Mouse (Mus musculus) neural tube, embryonic 15.5 days (tissue): Measurements from ENCODE around the gene Agt. TPM values are rescaled to one million over a fixed set of nuclear protein-coding genes. Genes with fewer than 3 reads are reported as not detected.
A peak's percentile ranks its signal among the peaks of the same experiment; 100 is the strongest.

Experiments used
- ATAC-seq: fragments of 200-750 bp; cut with Nextera tagmentation; 2 replicates; pipeline ENCODE4 v1.8.0; 2017; ENCODE audit warnings: mild to moderate bottlenecking, moderate TSS enrichment, moderate library complexity; ENCODE audit not compliant: low FRiP score
- H3K27ac ChIP-seq: fragments of 300-500 bp; sonication (generic); replicated peaks from 2 replicates; pipeline ENCODE4 v1.5.1; 2015; ENCODE audit warnings: mild to moderate bottlenecking, inconsistent platforms
- H3K27me3 ChIP-seq: fragments of 300-500 bp; sonication (generic); replicated peaks from 2 replicates; pipeline ENCODE4 v1.6.1; 2015; ENCODE audit warnings: inconsistent platforms
- H3K36me3 ChIP-seq: fragments of 300-500 bp; sonication (generic); 2 replicates; pipeline ENCODE4 v1.6.1; 2015; ENCODE audit warnings: inconsistent platforms
- H3K4me1 ChIP-seq: fragments of 300-500 bp; sonication (generic); 2 replicates; pipeline ENCODE4 v1.6.1; 2015; ENCODE audit warnings: inconsistent platforms
- H3K4me2 ChIP-seq: fragments of 300-500 bp; sonication (generic); 2 replicates; pipeline ENCODE4 v1.6.1; 2015; ENCODE audit warnings: inconsistent platforms, mild to moderate bottlenecking, moderate library complexity
- H3K4me3 ChIP-seq: fragments of 300-500 bp; sonication (generic); replicated peaks from 2 replicates; pipeline ENCODE4 v1.5.1; 2015; ENCODE audit warnings: mild to moderate bottlenecking, inconsistent platforms
- H3K9ac ChIP-seq: fragments of 300-500 bp; sonication (generic); replicated peaks from 2 replicates; pipeline ENCODE4 v1.6.1; 2015; ENCODE audit warnings: mild to moderate bottlenecking, inconsistent platforms
- H3K9me3 ChIP-seq: fragments of 300-500 bp; sonication (generic); replicated peaks from 2 replicates; pipeline ENCODE4 v1.6.1; 2016; ENCODE audit warnings: inconsistent platforms
- WGBS: fragments of 180-500 bp; shearing (Covaris S2); methylation state at CpG from one replicate; pipeline ENCODE4 v1.1.7; 2015; ENCODE audit warnings: mixed read lengths; 5-methylcytosine and 5-hydroxymethylcytosine counted together
- polyA plus RNA-seq: library from polyadenylated mRNA; unstranded; fragments of >200 nt; fragmentation: Nextera tagmentation; extraction: Ambion mirVana; gene quantifications from 2 replicates; pipeline ENCODE4 v1.2.1, GENCODE M21; 2015

The Agt gene
- polyA plus RNA-seq, 1 experiment from 2014 or later = 1.8 TPM

GRCm38 (mm10) chr8:124575811-124576210 is 6.3 kb upstream of the Agt start, which contains the start of gene Capn9:
TSS of gene Capn9 (plus strand) at chr8:124576111.
- ATAC-seq = no peak
- WGBS = 93% methylated on average over 8 of the region's 8 CpGs

DNA sequence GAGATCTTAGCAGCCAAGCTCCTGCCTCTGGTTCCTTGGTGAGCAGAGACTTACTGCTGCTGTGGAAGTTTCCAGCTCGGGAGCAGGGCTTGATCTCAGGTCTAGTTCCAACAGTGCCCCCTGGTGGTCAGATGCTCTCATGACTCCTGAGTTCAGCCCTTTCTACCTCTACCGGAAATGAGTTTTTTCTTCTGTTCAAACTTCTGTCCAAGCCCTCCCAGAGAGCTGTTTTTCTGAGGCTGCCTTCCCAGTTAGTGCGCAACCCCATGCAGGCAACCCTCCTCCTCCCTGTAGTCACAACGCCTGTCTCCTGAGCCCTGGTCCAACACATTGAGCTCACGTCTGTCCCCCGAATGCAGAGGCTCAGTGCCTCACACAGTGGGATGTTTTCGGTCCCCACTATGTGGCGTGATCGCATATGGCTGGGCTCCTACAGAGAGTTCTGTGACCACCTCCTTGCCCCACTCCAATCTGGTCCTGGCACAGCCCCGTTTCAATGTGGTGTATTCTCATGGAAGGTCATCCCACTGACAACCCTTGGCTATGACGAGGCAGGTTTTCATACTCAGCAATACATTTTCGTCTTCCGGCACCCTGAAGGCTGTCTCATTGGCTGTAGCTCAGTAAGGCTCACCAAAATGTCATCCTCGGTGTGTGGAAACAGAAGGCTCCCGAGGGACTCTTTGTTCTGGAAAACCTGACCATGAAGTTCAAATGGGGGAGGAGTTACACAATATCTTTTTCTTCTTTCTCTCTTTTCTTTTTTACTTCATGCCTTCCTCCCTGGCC is 4.2 kb upstream of the Agt start:
- WGBS = 62% methylated on average over 15 of the region's 15 CpGs
- H3K36me3 ChIP-seq = no peaks in the 10 kb centered on the region
- peak; percentile 65 for ATAC-seq
- peaks cover 17% of the 10 kb centered on the region; the same call in 1 of the 2 replicates for H3K4me1 ChIP-seq
- no peaks in the 10 kb centered on the region for H3K9me3 ChIP-seq
- no peak overlapping the region; the same call in 1 of the 2 replicates for H3K27ac ChIP-seq
- no peak overlapping the region for H3K4me3 ChIP-seq
- no peaks in the 10 kb centered on the region for H3K27me3 ChIP-seq
- no peak overlapping the region for H3K4me2 ChIP-seq
- H3K9ac ChIP-seq = no peak overlapping the region

More at GRCm38 (mm10) chr8:124575811-124576210, 6.3 kb upstream of the Agt start, which contains the start of gene Capn9:
- no peaks in the 10 kb centered on the region for H3K36me3 ChIP-seq
- no peaks in the 10 kb centered on the region for H3K9me3 ChIP-seq
- no peaks in the 10 kb centered on the region for H3K27me3 ChIP-seq
- H3K4me2 ChIP-seq = no peak within 1 kb of the TSS
- H3K27ac ChIP-seq = no peak within 1 kb of the TSS
- no peak within 1 kb of the TSS for H3K9ac ChIP-seq
- no peak within 1 kb of the TSS for H3K4me3 ChIP-seq
- peaks cover 12% of the 10 kb centered on the region; the same call in 1 of the 2 replicates for H3K4me1 ChIP-seq

DNA sequence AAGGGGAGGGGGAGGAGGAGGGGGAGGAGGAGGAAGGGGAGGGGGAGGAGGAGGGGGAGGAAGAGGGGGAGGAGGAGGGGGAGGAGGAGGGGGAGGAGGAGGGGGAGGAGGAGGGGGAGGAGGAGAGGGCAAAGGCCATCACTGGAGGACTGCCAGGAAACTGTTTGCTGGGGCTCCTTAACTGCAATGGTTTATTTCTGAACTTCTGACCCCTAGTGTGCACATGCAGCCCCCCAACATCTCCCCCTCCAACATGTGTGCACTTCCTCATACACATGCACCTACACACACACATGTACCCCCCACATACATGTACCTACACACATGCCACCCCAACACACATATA is 2.9 kb upstream of the Agt start:
- Histone ChIP-seq H3K36me3 (no peaks in the 10 kb centered on the region), H3K27me3 (no peaks in the 10 kb centered on the region), H3K9ac (no peak overlapping the region), H3K27ac (no peak overlapping the region), H3K4me1 (peaks cover 17% of the 10 kb centered on the region; the same call in 1 of the 2 replicates), H3K9me3 (no peaks in the 10 kb centered on the region), H3K4me3 (no peak overlapping the region), H3K4me2 (no peak overlapping the region)
- no peak for ATAC-seq

GRCm38 (mm10) chr8:124571732-124572429 is 2.4 kb upstream of the Agt start:
- no peaks in the 10 kb centered on the region for H3K27me3 ChIP-seq
- no peak overlapping the region for H3K9ac ChIP-seq
- no peak for ATAC-seq
- H3K4me2 ChIP-seq = no peak overlapping the region
- H3K27ac ChIP-seq = peak overlapping the region; percentile 10; the same call in 1 of the 2 replicates
- H3K36me3 ChIP-seq = no peaks in the 10 kb centered on the region
- 67% methylated on average over 8 of the region's 8 CpGs for WGBS
- H3K4me3 ChIP-seq = no peak overlapping the region
- H3K9me3 ChIP-seq = no peaks in the 10 kb centered on the region
- peaks cover 17% of the 10 kb centered on the region; the same call in 1 of the 2 replicates for H3K4me1 ChIP-seq

GRCm38 (mm10) chr8:124569100-124569499 is 406 bp downstream of the Agt start:
- H3K9ac ChIP-seq = no peak overlapping the region
- 74% methylated on average over 2 of the region's 2 CpGs for WGBS
- no peak for ATAC-seq
- no peaks in the 10 kb centered on the region for H3K36me3 ChIP-seq
- H3K9me3 ChIP-seq = no peaks in the 10 kb centered on the region
- H3K4me2 ChIP-seq = no peak overlapping the region
- no peak overlapping the region for H3K4me3 ChIP-seq
- H3K27ac ChIP-seq = no peak overlapping the region
- no peaks in the 10 kb centered on the region for H3K27me3 ChIP-seq
- peaks cover 17% of the 10 kb centered on the region; the same call in 1 of the 2 replicates for H3K4me1 ChIP-seq

GRCm38 (mm10) chr8:124567584-124567983 is 1.9 kb downstream of the Agt start:
- Histone ChIP-seq H3K36me3 (no peaks in the 10 kb centered on the region), H3K4me2 (no peak overlapping the region), H3K4me3 (no peak overlapping the region), H3K9me3 (no peaks in the 10 kb centered on the region), H3K9ac (no peak overlapping the region), H3K4me1 (peaks cover 12% of the 10 kb centered on the region; the same call in 1 of the 2 replicates), H3K27ac (no peak overlapping the region), H3K27me3 (no peaks in the 10 kb centered on the region)
- ATAC-seq = no peak
- 86% methylated on average over 3 of the region's 3 CpGs for WGBS

GRCm38 (mm10) chr8:124567126-124567525 is 2.4 kb downstream of the Agt start:
- peaks cover 12% of the 10 kb centered on the region; the same call in 1 of the 2 replicates for H3K4me1 ChIP-seq
- no peaks in the 10 kb centered on the region for H3K27me3 ChIP-seq
- no peak overlapping the region for H3K27ac ChIP-seq
- H3K4me3 ChIP-seq = no peak overlapping the region
- no peaks in the 10 kb centered on the region for H3K9me3 ChIP-seq
- no peak overlapping the region for H3K4me2 ChIP-seq
- no peaks in the 10 kb centered on the region for H3K36me3 ChIP-seq
- no peak overlapping the region for H3K9ac ChIP-seq
- ATAC-seq = no peak
- 86% methylated on average over 6 of the region's 6 CpGs for WGBS

GRCm38 (mm10) chr8:124557476-124557875 is 12.0 kb downstream of the Agt start:
- Histone ChIP-seq H3K4me2 (no peak overlapping the region), H3K4me1 (peaks cover 14% of the 10 kb centered on the region), H3K9me3 (no peaks in the 10 kb centered on the region), H3K36me3 (peaks cover 5% of the 10 kb centered on the region), H3K9ac (no peak overlapping the region), H3K4me3 (no peak overlapping the region), H3K27ac (peak overlapping the region; percentile 67; the same call in 1 of the 2 replicates), H3K27me3 (no peaks in the 10 kb centered on the region)
- 76% methylated on average over 5 of the region's 5 CpGs for WGBS
- no peak for ATAC-seq

DNA sequence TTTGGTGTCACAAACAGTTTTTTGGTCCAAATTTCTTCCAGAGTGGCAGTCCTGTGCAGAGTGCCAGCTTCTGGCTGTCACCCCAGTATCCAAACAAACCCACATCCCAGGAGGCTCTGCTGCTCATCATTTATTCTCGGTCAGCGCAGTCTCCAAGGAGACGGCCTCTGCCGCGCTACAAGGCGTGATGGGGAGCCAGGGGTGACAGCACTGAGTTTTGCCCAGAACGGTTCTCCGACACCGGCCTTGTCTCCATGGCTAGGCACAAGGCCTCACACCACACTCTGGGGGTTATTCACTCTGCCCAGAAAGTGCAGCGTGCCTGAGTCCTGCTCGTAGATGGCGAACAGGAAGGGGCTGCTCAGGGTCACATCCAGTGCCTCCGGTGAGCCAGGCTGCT is 12.8 kb downstream of the Agt start:
- peak; percentile 63; the same call in 1 of the 2 replicates for ATAC-seq
- Histone ChIP-seq H3K36me3 (peaks cover 14% of the 10 kb centered on the region), H3K4me1 (peaks cover 14% of the 10 kb centered on the region), H3K9ac (no peak overlapping the region), H3K9me3 (no peaks in the 10 kb centered on the region), H3K27me3 (no peaks in the 10 kb centered on the region), H3K4me3 (no peak overlapping the region), H3K27ac (peak overlapping the region; percentile 67; the same call in 1 of the 2 replicates), H3K4me2 (no peak overlapping the region)
- WGBS = 28% methylated on average over 13 of the region's 13 CpGs

GRCm38 (mm10) chr8:124556164-124556563 is 13.3 kb downstream of the Agt start:
- H3K27ac ChIP-seq = peak overlapping the region; percentile 66
- H3K9me3 ChIP-seq = no peaks in the 10 kb centered on the region
- peaks cover 14% of the 10 kb centered on the region for H3K4me1 ChIP-seq
- no peak for ATAC-seq
- no peak overlapping the region for H3K4me2 ChIP-seq
- H3K36me3 ChIP-seq = peaks cover 18% of the 10 kb centered on the region
- no peaks in the 10 kb centered on the region for H3K27me3 ChIP-seq
- H3K9ac ChIP-seq = no peak overlapping the region
- no peak overlapping the region for H3K4me3 ChIP-seq
- 80% methylated on average over 7 of the region's 7 CpGs for WGBS

- H3K27ac ChIP-seq = no peak overlapping the region
- H3K4me1 ChIP-seq = peaks cover 14% of the 10 kb centered on the region
- WGBS = 91% methylated on average over 7 of the region's 7 CpGs
- no peaks in the 10 kb centered on the region for H3K9me3 ChIP-seq
- H3K4me2 ChIP-seq = no peak overlapping the region
- no peak overlapping the region for H3K9ac ChIP-seq
- H3K36me3 ChIP-seq = peaks cover 28% of the 10 kb centered on the region
- no peak overlapping the region for H3K4me3 ChIP-seq
- ATAC-seq = no peak
- no peaks in the 10 kb centered on the region for H3K27me3 ChIP-seq
Measured at GRCm38 (mm10) chr8:124555113-124555750, 14.3 kb downstream of the Agt start.
